Mouse (Mus musculus) forebrain, embryonic 11.5 days (tissue): ENCODE results near the gene Aym1. TPM values are rescaled to one million over a fixed set of nuclear protein-coding genes. Genes with fewer than 3 reads are reported as not detected.
A peak's percentile ranks its signal among the peaks of the same experiment; 100 is the strongest.

Experiments
- ATAC-seq: fragments of 200-750 bp; cut with Nextera tagmentation; replicated peaks from 2 replicates; pipeline ENCODE4 v1.8.0; 2017; ENCODE audit warnings: moderate TSS enrichment; ENCODE audit not compliant: low FRiP score
- DNase-seq: peaks from one replicate; pipeline ENCODE4 v3.0.0-alpha.2; 2017; ENCODE audit warnings: low spot score
- H3K27ac ChIP-seq: fragments of 300-500 bp; sonication (generic); 2 replicates; pipeline ENCODE4 v1.5.1; 2014; ENCODE audit warnings: low read depth, low read length
- H3K27me3 ChIP-seq: fragments of 300-500 bp; sonication (generic); 2 replicates; pipeline ENCODE4 v1.6.1; 2014; ENCODE audit warnings: mild to moderate bottlenecking, low read length, mixed read lengths; ENCODE audit not compliant: control insufficient read depth, insufficient read depth
- H3K36me3 ChIP-seq: fragments of 300-500 bp; sonication (generic); 2 replicates; pipeline ENCODE4 v1.6.1; 2014; ENCODE audit warnings: mild to moderate bottlenecking, low read length, moderate library complexity, mixed read lengths; ENCODE audit not compliant: control insufficient read depth, insufficient read depth
- H3K4me1 ChIP-seq: fragments of 300-500 bp; sonication (generic); replicated peaks from 2 replicates; pipeline ENCODE4 v1.6.1; 2014; ENCODE audit warnings: low read length, mixed read lengths; ENCODE audit not compliant: control insufficient read depth, insufficient read depth
- H3K4me2 ChIP-seq: fragments of 300-500 bp; sonication (generic); 2 replicates; pipeline ENCODE4 v1.6.1; 2014; ENCODE audit warnings: low read depth, mild to moderate bottlenecking, low read length, moderate library complexity, mixed read lengths; ENCODE audit not compliant: severe bottlenecking
- H3K4me3 ChIP-seq: fragments of 300-500 bp; sonication (generic); 2 replicates; pipeline ENCODE4 v1.5.1; 2014; ENCODE audit warnings: low read depth, low read length
- H3K9ac ChIP-seq: fragments of 300-500 bp; sonication (generic); 2 replicates; pipeline ENCODE4 v1.6.1; 2014; ENCODE audit warnings: low read length
- H3K9me3 ChIP-seq: fragments of 300-500 bp; sonication (generic); 2 replicates; pipeline ENCODE4 v1.6.1; 2016; ENCODE audit warnings: low read length, mixed read lengths; ENCODE audit not compliant: control insufficient read depth
- WGBS: fragments of 180-500 bp; shearing (Covaris S2); extraction: QIAGEN DNeasy Blood & Tissue Kit; methylation state at CpG from one replicate; pipeline ENCODE4 v1.1.7; 2014; 5-methylcytosine and 5-hydroxymethylcytosine counted together
- microRNA-seq: library from miRNA; unstranded; fragments of <30 nt; microRNA quantifications from one replicate; pipeline ENCODE4, GENCODE M21; 2016; ENCODE audit not compliant: insufficient number of aligned reads
- polyA plus RNA-seq: library from polyadenylated mRNA; unstranded; fragments of >200 nt; fragmentation: Nextera tagmentation; extraction: Ambion mirVana; gene quantifications from 2 replicates; pipeline ENCODE4 v1.2.1, GENCODE M21; 2014

The Aym1 gene
- polyA plus RNA-seq, 1 experiment from 2014 or later: not detected

DNA sequence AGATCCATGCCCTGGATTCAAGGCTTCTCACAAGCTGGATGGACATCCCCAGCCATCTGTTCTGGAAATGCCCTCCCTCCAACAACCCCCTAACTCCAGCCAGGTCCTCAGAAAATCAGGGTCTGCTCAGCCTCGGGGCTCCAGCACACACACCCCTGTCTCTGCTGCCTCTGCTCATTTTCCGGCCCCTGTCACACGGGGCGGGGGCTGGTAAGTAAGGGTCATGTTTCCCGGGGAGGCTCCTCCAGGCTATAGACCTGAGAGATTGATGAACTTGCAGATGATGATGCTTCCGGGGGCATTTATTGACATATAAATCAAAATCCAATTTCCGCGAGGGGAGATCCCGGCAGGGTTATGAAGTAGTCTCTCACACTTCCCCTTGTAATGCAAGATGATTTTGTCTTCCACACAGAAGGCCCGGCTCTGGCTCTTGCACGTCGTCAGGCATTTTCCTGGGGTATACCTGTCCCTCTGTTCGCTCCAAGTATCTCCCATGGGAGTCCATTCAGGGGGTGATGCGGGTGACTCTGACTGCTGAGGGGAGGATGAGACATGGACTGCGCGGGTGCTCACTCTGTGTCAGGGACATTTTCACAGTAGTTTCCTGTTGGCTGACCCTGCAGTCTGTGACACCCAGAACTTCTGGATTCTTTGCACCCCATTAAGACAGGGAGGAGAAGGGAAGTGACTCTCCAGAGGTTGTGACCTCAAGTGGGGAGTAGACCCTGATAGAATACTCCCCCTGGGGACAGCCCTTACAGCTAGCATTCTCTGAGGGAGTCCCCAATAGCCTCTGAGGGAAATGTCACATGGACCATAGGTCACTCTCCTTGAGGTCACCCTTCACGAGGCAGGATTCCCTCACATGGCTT lies 40.6 kb downstream of the Aym1 start:
- DNase-seq (no peak), ATAC-seq (no peak)
- Histone ChIP-seq H3K9me3 (peaks cover 6% of the 10 kb centered on the region; the same call in 1 of the 2 replicates), H3K4me2 (no peak overlapping the region), H3K27ac (no peak overlapping the region), H3K9ac (no peak overlapping the region), H3K4me3 (no peak overlapping the region), H3K36me3 (no peaks in the 10 kb centered on the region), H3K27me3 (no peaks in the 10 kb centered on the region), H3K4me1 (no peaks in the 10 kb centered on the region)
- 87% methylated on average over 17 of the region's 17 CpGs for WGBS

DNA sequence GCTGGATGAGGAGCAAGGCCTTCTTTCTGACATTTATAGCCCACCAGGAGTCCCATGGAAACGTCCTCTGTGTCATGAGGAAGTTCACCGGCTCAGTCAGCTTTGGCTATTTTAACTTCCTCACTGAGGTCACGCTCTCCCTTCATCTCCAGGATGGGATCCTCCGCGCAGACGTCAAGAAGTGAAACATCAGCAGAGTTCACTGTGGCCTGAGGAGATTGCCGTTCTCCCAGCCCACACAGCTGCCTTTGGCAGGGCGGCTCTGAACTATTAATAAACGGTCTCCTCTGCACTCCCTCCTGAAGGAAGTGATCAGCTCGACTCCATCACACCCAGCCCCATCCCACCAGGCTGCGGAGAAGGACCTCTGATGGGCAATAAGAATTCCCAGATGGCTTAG lies 45.6 kb downstream of the Aym1 start:
- H3K4me2 ChIP-seq: no peak overlapping the region
- H3K9me3 ChIP-seq: peaks cover 6% of the 10 kb centered on the region; the same call in 1 of the 2 replicates
- no peaks in the 10 kb centered on the region for H3K36me3 ChIP-seq
- ATAC-seq: no peak
- WGBS: 82% methylated on average over 11 of the region's 11 CpGs
- H3K27ac ChIP-seq: no peak overlapping the region
- DNase-seq: no peak
- no peaks in the 10 kb centered on the region for H3K4me1 ChIP-seq
- H3K27me3 ChIP-seq: no peaks in the 10 kb centered on the region
- no peak overlapping the region for H3K4me3 ChIP-seq
- no peak overlapping the region for H3K9ac ChIP-seq

DNA sequence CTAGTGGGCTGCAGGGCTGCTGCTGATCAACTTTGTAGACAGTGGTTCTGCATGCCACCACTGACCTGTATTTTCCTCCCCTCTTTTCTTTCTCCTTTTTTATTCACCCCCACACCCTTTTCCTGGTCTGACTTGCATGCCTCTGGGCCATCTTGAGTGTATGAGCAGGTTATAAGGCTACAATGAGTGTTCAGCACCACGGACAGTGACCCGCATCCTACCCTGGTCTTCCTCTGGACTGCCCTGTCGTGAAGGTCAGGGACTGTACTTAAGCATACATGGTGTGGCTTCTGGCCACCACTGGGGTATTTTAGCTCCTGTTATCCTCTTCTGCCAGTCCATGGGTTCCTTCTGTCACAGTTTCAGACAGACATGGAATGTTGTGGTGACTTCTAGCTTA lies 50.3 kb downstream of the Aym1 start:
- 8% methylated on average over 3 of the region's 3 CpGs for WGBS

More for the DNA sequence above, 50.3 kb downstream of the Aym1 start:
- Histone ChIP-seq H3K27me3 (no peaks in the 10 kb centered on the region), H3K27ac (no peak overlapping the region), H3K9me3 (no peaks in the 10 kb centered on the region), H3K4me3 (no peak overlapping the region), H3K9ac (no peak overlapping the region), H3K4me2 (no peak overlapping the region), H3K4me1 (no peaks in the 10 kb centered on the region), H3K36me3 (no peaks in the 10 kb centered on the region)
- ATAC-seq: no peak
- peak; percentile 74 for DNase-seq

Small RNAs within 50 kb of the gene (microRNA-seq; reads per million reads assigned to microRNA genes)
- gene Mir7229 (not detected), gene Mir7230 (not detected)

Other genes starting within 250 kb of the Aym1 start
- gene 2900026A02Rik, start 136.1 kb upstream of the Aym1 start, polyA plus RNA-seq: 2.2 and 3.4 TPM in 2 replicates
- gene Tmem211, start 130.4 kb upstream of the Aym1 start, polyA plus RNA-seq: 0.20 TPM in 1 of 2 replicates, not detected in the other
- gene Sgsm1, start 46.5 kb upstream of the Aym1 start, polyA plus RNA-seq: 14.4 and 15.7 TPM in 2 replicates
- gene Wscd2, start 133.0 kb downstream of the Aym1 start, polyA plus RNA-seq: 6.7 and 7.6 TPM in 2 replicates